Mouse (Mus musculus) spleen, adult 2 months (tissue): Measurements from ENCODE around the gene Coro1c. TPM values are rescaled to one million over a fixed set of nuclear protein-coding genes. Genes with fewer than 3 reads are reported as not detected.

Source experiments
- DNase-seq, 2 experiments: peaks; one replicate each; pipeline versions ENCODE4 v3.0.0 to v3.0.0-alpha.2; 2012 to 2021; ENCODE audit warnings: low spot score in 2 of 2, low read depth in 1 of 2
- H3K27ac ChIP-seq: fragments of 200-500 bp; 2 replicates; pipeline ENCODE4 v1.5.1; 2012; ENCODE audit warnings: low read length, inconsistent platforms; ENCODE audit not compliant: insufficient read depth
- H3K27me3 ChIP-seq: fragments of 200-500 bp; 2 replicates; pipeline ENCODE4 v1.6.1; 2012; ENCODE audit warnings: mild to moderate bottlenecking, moderate library complexity, low read length, inconsistent platforms; ENCODE audit not compliant: control insufficient read depth, insufficient read depth
- H3K36me3 ChIP-seq: fragments of 200-500 bp; 2 replicates; pipeline ENCODE4 v1.6.1; 2012; ENCODE audit warnings: mild to moderate bottlenecking, low read length, inconsistent platforms; ENCODE audit not compliant: control insufficient read depth, insufficient read depth
- H3K4me1 ChIP-seq: fragments of 200-500 bp; 2 replicates; pipeline ENCODE4 v1.6.1; 2011; ENCODE audit warnings: inconsistent platforms; ENCODE audit not compliant: control insufficient read depth, insufficient read depth, insufficient read length
- H3K4me3 ChIP-seq: fragments of 200-500 bp; 2 replicates; pipeline ENCODE4 v1.5.1; 2011; ENCODE audit warnings: mild to moderate bottlenecking, inconsistent platforms; ENCODE audit not compliant: insufficient read depth, insufficient read length; ENCODE audit errors: extremely low read depth
- CTCF ChIP-seq: fragments of 200-500 bp; IDR thresholded peaks from 2 replicates; pipeline ENCODE4 v1.5.1; 2011; ENCODE audit warnings: mild to moderate bottlenecking, inconsistent platforms; ENCODE audit not compliant: insufficient read depth, insufficient read length, insufficient replicate concordance; ENCODE audit errors: extremely low read depth
- POLR2A ChIP-seq: fragments of 200-500 bp; IDR thresholded peaks from 2 replicates; pipeline ENCODE4 v1.6.1; 2011; ENCODE audit warnings: low read depth, low read length, inconsistent platforms
- WGBS: fragments of 180-500 bp; shearing (Covaris S2); methylation state at CpG from one replicate; pipeline ENCODE4 v1.1.7; 2018; 5-methylcytosine and 5-hydroxymethylcytosine counted together
- polyA plus RNA-seq: library from polyadenylated mRNA; depleted of rRNA; stranded (reverse); fragments of >200 nt; gene quantifications from 2 replicates; pipeline ENCODE4 v1.2.3, GENCODE M21; 2012; rRNA removed

Coro1c gene
- polyA plus RNA-seq = 37.9 and 38.3 TPM in 2 replicates

- Histone ChIP-seq H3K27me3 (no peaks in the 10 kb centered on the region), H3K4me3 (peak within 1 kb of the TSS; percentile 70), H3K36me3 (no peaks in the 10 kb centered on the region), H3K4me1 (peaks cover 2% of the 10 kb centered on the region; the same call in 1 of the 2 replicates), H3K27ac (peak within 1 kb of the TSS; percentile 77)
- peak; percentile 94 for TF ChIP-seq CTCF
- TF ChIP-seq POLR2A = peak; percentile 53; the same call in 1 of the 2 replicates
- WGBS = under 1% methylated on average over 67 of the region's 68 CpGs
- peak; percentile 95 to 99 for DNase-seq
These were observed at the start of gene Coro1c for GRCm38 (mm10) chr5:113908592-113909441. Coro1c (minus strand) TSS chr5:113908758.

- Histone ChIP-seq H3K36me3 (peaks cover 29% of the 10 kb centered on the region), H3K4me3 (no peak overlapping the region), H3K27ac (no peak overlapping the region), H3K27me3 (no peaks in the 10 kb centered on the region), H3K4me1 (no peaks in the 10 kb centered on the region)
- no peak for TF ChIP-seq POLR2A
- peak; percentile 97 for TF ChIP-seq CTCF
- WGBS = 5% methylated on average over 4 of the region's 4 CpGs
- peak; percentile 40 to 79 for DNase-seq
These were observed 48.0 kb upstream of the Coro1c start for GRCm38 (mm10) chr5:113956510-113956909.

GRCm38 (mm10) chr5:113955691-113956090 lies 47.1 kb upstream of the Coro1c start:
- Histone ChIP-seq H3K4me1 (no peaks in the 10 kb centered on the region), H3K27ac (no peak overlapping the region), H3K36me3 (peaks cover 35% of the 10 kb centered on the region), H3K27me3 (no peaks in the 10 kb centered on the region), H3K4me3 (no peak overlapping the region)
- WGBS = 79% methylated on average over 8 of the region's 8 CpGs
- no peak for DNase-seq
- no peak for TF ChIP-seq CTCF
- no peak for TF ChIP-seq POLR2A

DNA sequence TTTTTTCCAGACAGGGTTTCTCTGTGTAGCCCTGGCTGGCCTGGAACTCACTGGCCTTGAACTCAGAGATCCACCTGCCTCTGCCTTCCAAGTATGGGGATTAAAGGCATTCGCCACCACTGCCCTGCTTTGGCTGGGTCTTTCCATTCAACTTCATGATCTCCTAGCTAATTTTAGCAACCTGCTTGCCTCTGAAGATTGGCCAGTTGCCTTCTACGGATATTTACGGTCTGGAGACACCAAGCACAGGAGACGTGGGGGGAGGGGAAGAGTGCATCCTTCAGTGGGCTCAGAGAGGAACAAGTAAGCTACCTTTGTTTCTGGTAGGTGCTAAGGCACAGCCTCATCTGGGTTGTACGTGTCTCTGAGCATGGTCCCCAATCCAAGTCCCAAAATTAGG lies 46.7 kb upstream of the Coro1c start:
- WGBS = 78% methylated on average over 5 of the region's 5 CpGs

GRCm38 (mm10) chr5:113954421-113954820 lies 45.9 kb upstream of the Coro1c start:
- 20% methylated on average over 7 of the region's 7 CpGs for WGBS
- peak; percentile 14 to 70 for DNase-seq
- peak; percentile 92 for TF ChIP-seq CTCF
- no peak for TF ChIP-seq POLR2A
- no peak overlapping the region for H3K4me3 ChIP-seq
- H3K27me3 ChIP-seq = no peaks in the 10 kb centered on the region
- H3K4me1 ChIP-seq = no peaks in the 10 kb centered on the region
- no peak overlapping the region for H3K27ac ChIP-seq
- H3K36me3 ChIP-seq = peaks cover 44% of the 10 kb centered on the region

More for the DNA sequence above, 46.7 kb upstream of the Coro1c start:
- H3K4me1 ChIP-seq = no peaks in the 10 kb centered on the region
- no peak overlapping the region for H3K4me3 ChIP-seq
- H3K27me3 ChIP-seq = no peaks in the 10 kb centered on the region
- no peak for TF ChIP-seq POLR2A
- no peak for TF ChIP-seq CTCF
- H3K27ac ChIP-seq = no peak overlapping the region
- H3K36me3 ChIP-seq = peaks cover 38% of the 10 kb centered on the region
- no peak for DNase-seq

DNA sequence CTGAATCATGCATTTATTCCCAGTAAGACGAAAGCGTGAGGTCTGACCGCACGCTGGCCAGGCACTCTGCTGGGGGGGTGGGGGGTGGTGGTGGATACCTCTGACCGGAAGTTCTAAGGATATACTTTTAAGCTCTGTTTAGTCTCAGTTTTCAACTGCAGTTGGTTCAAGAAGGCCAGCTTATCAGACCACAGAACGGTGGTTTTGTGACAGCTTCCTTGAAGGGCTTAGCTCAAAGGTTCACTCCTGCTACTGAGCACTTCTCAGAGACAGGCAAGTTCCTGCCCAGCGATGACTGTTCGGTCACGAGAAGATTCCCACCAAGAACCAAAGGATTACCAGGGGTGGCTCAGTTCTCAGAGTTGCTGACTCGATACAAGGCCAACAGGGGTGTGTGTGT lies 44.0 kb upstream of the Coro1c start:
- H3K4me1 ChIP-seq = no peaks in the 10 kb centered on the region
- no peak for DNase-seq

DNA sequence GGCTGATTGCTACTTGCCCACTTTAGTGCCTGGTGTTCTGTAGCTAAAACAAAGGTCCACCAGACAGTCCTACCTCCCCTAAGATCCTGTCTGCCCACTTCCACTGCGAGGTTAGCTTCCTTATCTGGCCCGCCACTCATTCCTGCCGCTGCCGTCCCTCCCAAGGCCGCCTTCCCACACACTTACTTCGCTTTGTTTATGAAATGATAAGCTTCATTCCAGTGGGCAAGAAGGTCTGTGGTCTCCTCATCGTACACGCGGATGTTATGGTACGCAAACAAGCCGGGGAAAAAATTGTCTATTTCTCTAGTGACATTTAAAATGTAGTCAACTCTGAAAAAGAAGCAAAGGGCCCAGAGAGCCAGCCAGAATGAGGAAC lies 43.1 kb upstream of the Coro1c start:
- Histone ChIP-seq H3K36me3 (peaks cover 44% of the 10 kb centered on the region), H3K4me3 (no peak overlapping the region), H3K4me1 (no peaks in the 10 kb centered on the region), H3K27me3 (no peaks in the 10 kb centered on the region), H3K27ac (no peak overlapping the region)
- 35% methylated on average over 11 of the region's 11 CpGs for WGBS
- TF ChIP-seq CTCF = no peak
- no peak for TF ChIP-seq POLR2A
- DNase-seq = no peak

More for the DNA sequence above, 44.0 kb upstream of the Coro1c start:
- Histone ChIP-seq H3K27me3 (no peaks in the 10 kb centered on the region), H3K27ac (no peak overlapping the region; the same call in 1 of the 2 replicates), H3K36me3 (peaks cover 48% of the 10 kb centered on the region), H3K4me3 (no peak overlapping the region)
- TF ChIP-seq CTCF (no peak), POLR2A (no peak)
- 32% methylated on average over 10 of the region's 10 CpGs for WGBS
